Mouse (Mus musculus) liver, adult 2 months (tissue): ENCODE measurements around the gene Tmco4.

Source experiments
- CTCF ChIP-seq: fragments of 200-500 bp; IDR thresholded peaks from 2 replicates; pipeline ENCODE4 v1.5.1; 2011; ENCODE audit warnings: low read depth, low read length, control low read depth
- POLR2A ChIP-seq: fragments of 200-500 bp; IDR thresholded peaks from 2 replicates; pipeline ENCODE4 v1.6.1; 2011; ENCODE audit warnings: low read length, control low read depth; ENCODE audit not compliant: insufficient read depth; ENCODE audit errors: extremely low read depth

GRCm38 (mm10) chr4:139005214-139005613 lies 32.5 kb downstream of the Tmco4 start:
- TF ChIP-seq POLR2A (no peak), CTCF (no peak)
